Mouse (Mus musculus): ENCODE data around the gene Rbm14. TPM values are rescaled to one million over a fixed set of nuclear protein-coding genes. Genes with fewer than 3 reads are reported as not detected.
A peak's percentile ranks its signal among the peaks of the same experiment; 100 is the strongest.
"Not testable (repeated sequence)": the region's sequence is repeated elsewhere in the genome, so short reads cannot be mapped to it uniquely, and the experiment has no call there.

Gene Rbm14
- polyA plus RNA-seq, 1 experiment from 2014 or later = 67.5 TPM

DNA sequence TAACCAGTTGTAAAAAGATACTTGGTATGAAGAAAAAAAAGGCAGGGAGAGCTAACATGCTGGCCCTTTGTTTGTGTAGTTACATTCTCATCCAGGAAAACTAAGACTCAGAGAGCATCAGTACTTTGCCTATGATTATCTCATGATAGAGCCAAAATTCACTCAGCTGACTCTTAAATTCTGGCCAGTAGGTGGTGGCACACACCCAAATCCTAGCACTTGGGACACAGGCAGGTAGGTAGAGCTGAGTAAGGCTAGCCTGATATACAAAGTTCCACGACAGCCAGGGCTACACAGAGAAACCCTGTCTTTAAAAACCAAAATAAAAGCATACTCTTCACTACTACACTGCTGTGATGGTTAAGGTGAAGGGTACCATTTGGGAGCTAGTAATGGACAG lies 48.6 kb downstream of the Rbm14 start:
- Histone ChIP-seq H3K4me2 (no peak overlapping the region), H3K36me3 (peaks cover 63% of the 10 kb centered on the region), H3K4me3 (no peak overlapping the region), H3K9me3 (no peaks in the 10 kb centered on the region), H3K4me1 (replicated peaks) (peaks cover 56% of the 10 kb centered on the region), H3K27me3 (no peaks in the 10 kb centered on the region), H3K27ac (no peak overlapping the region), H3K9ac (no peak overlapping the region; the same call in 1 of the 2 replicates)
- WGBS = 67% methylated on average over 1 of the region's 1 CpGs
- ATAC-seq (ENCODE audit: low FRiP score) = no peak

GRCm38 (mm10) chr19:4760544-4760943 lies 50.9 kb downstream of the Rbm14 start:
- Histone ChIP-seq H3K4me2 (peak overlapping the region; percentile 89), H3K36me3 (peaks cover 44% of the 10 kb centered on the region), H3K4me1 (replicated peaks) (peaks cover 61% of the 10 kb centered on the region)
- H3K27ac ChIP-seq; H3K4me3 ChIP-seq; H3K9me3 ChIP-seq; H3K27me3 ChIP-seq; H3K9ac ChIP-seq; ATAC-seq (ENCODE audit: low FRiP score): not testable (repeated sequence)
- 94% methylated on average over 8 of the region's 8 CpGs for WGBS

GRCm38 (mm10) chr19:4756921-4757320 lies 54.5 kb downstream of the Rbm14 start:
- H3K4me1 ChIP-seq (replicated peaks) = peaks cover 41% of the 10 kb centered on the region
- H3K4me3 ChIP-seq = peak overlapping the region; percentile 67
- H3K27me3 ChIP-seq = no peaks in the 10 kb centered on the region
- 3% methylated on average over 9 of the region's 9 CpGs for WGBS
- H3K27ac ChIP-seq = peak overlapping the region; percentile 99
- peak overlapping the region; percentile 71 for H3K4me2 ChIP-seq
- ATAC-seq (ENCODE audit: low FRiP score) = no peak
- H3K9ac ChIP-seq = peak overlapping the region; percentile 89
- peaks cover 23% of the 10 kb centered on the region for H3K36me3 ChIP-seq
- no peaks in the 10 kb centered on the region for H3K9me3 ChIP-seq

DNA sequence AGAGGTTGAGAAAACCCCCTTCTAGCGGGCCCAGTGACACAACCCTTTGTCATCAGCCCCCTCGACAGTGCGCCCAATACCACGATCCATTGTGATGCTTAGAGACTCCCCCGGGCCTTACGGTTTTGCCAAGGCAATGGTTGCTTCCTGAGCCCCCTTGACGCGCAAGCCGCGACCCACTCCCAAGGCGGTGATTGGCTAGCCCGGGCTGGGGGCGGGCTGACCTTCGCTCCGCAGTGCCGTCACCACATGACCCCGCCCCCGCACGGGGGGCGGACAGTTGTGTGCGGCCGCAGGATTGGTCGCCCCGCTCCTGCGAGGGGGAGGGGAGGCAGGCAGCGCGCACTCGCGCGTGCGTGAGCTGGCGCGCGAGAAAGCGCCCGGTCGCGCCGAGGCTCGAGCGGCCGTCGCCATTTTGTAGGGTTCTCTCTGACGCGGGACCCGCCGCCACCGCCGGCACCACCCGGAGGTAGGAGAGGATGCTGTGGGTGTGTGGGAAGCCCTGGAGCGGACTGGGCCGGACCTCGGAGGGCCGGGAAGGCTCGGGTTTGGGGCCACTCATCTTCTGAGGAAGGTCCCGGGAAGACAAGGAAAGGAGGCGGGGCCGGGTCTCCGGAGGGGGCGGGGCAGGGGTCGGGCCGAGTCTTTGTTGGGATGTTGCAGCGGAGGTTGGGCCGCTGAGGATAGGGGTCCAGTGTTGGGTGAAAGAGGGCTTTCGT lies 55.1 kb downstream of the Rbm14 start, which contains the start of gene Rbm4b:
Gene Rbm4b, plus strand, starts transcription at position 305 of the 719 bp plus-strand sequence.
- H3K27me3 ChIP-seq = no peaks in the 10 kb centered on the region
- H3K9ac ChIP-seq = peak within 1 kb of the TSS; percentile 89
- no peaks in the 10 kb centered on the region for H3K9me3 ChIP-seq
- peak within 1 kb of the TSS; percentile 99 for H3K27ac ChIP-seq
- H3K4me1 ChIP-seq (replicated peaks) = peaks cover 39% of the 10 kb centered on the region
- H3K4me3 ChIP-seq = peak within 1 kb of the TSS; percentile 67
- H3K36me3 ChIP-seq = peaks cover 26% of the 10 kb centered on the region
- H3K4me2 ChIP-seq = peak within 1 kb of the TSS; percentile 71
- under 1% methylated on average over 63 of the region's 65 CpGs for WGBS
- peak; percentile 95 for ATAC-seq (ENCODE audit: low FRiP score)

- peak overlapping the region; percentile 67 for H3K4me3 ChIP-seq
- H3K27ac ChIP-seq = peak overlapping the region; percentile 99
- H3K27me3 ChIP-seq = no peaks in the 10 kb centered on the region
- peak overlapping the region; percentile 71 for H3K4me2 ChIP-seq
- H3K36me3 ChIP-seq = peaks cover 27% of the 10 kb centered on the region
- H3K4me1 ChIP-seq (replicated peaks) = peaks cover 32% of the 10 kb centered on the region
- no peaks in the 10 kb centered on the region for H3K9me3 ChIP-seq
- peak overlapping the region; percentile 89 for H3K9ac ChIP-seq
- WGBS = under 1% methylated on average over 10 of the region's 10 CpGs
- ATAC-seq (ENCODE audit: low FRiP score) = peak; percentile 74
These were observed 55.8 kb downstream of the Rbm14 start for GRCm38 (mm10) chr19:4755565-4756192.

Other genes with a start within 250 kb of the Rbm14 start
- gene Lrfn4, start 196.0 kb downstream of the Rbm14 start, polyA plus RNA-seq (2015; fragmentation: Nextera tagmentation; extraction: Ambion mirVana) = 9.0 and 10.4 TPM in 2 replicates
- gene Rce1, start 186.0 kb downstream of the Rbm14 start, polyA plus RNA-seq (2015; fragmentation: Nextera tagmentation; extraction: Ambion mirVana) = 52.0 and 54.2 TPM in 2 replicates
- 3.8 and 4.3 TPM in 2 replicates for gene Gm960, start 113.0 kb downstream of the Rbm14 start, polyA plus RNA-seq (2015; fragmentation: Nextera tagmentation; extraction: Ambion mirVana)
- 30.0 and 33.3 TPM in 2 replicates for gene Sptbn2, start 100.5 kb downstream of the Rbm14 start, polyA plus RNA-seq (2015; fragmentation: Nextera tagmentation; extraction: Ambion mirVana)
- gene Rbm4b, start 55.1 kb downstream of the Rbm14 start, polyA plus RNA-seq (2015; fragmentation: Nextera tagmentation; extraction: Ambion mirVana) = 188 and 189 TPM in 2 replicates
- gene Rbm4, start 17.7 kb downstream of the Rbm14 start, polyA plus RNA-seq (2015; fragmentation: Nextera tagmentation; extraction: Ambion mirVana) = 97.3 and 97.5 TPM in 2 replicates
- gene Gm21992, start within 50 bp of the Rbm14 start, polyA plus RNA-seq (2015; fragmentation: Nextera tagmentation; extraction: Ambion mirVana) = 32.3 and 35.3 TPM in 2 replicates
- gene Ccs, start 27.7 kb upstream of the Rbm14 start, polyA plus RNA-seq (2015; fragmentation: Nextera tagmentation; extraction: Ambion mirVana) = 44.9 and 47.4 TPM in 2 replicates
- gene Ccdc87, start 27.7 kb upstream of the Rbm14 start, polyA plus RNA-seq (2015; fragmentation: Nextera tagmentation; extraction: Ambion mirVana) = 0.43 and 0.49 TPM in 2 replicates
- gene Ctsf, start 43.5 kb upstream of the Rbm14 start, polyA plus RNA-seq (2015; fragmentation: Nextera tagmentation; extraction: Ambion mirVana) = 67.3 and 69.7 TPM in 2 replicates
- 1.8 and 2.1 TPM in 2 replicates for gene Actn3, start 66.3 kb upstream of the Rbm14 start, polyA plus RNA-seq (2015; fragmentation: Nextera tagmentation; extraction: Ambion mirVana)
- gene Zdhhc24, start 67.0 kb upstream of the Rbm14 start, polyA plus RNA-seq (2015; fragmentation: Nextera tagmentation; extraction: Ambion mirVana) = 21.8 and 22.0 TPM in 2 replicates
- 9.6 and 10.7 TPM in 2 replicates for gene Bbs1, start 95.0 kb upstream of the Rbm14 start, polyA plus RNA-seq (2015; fragmentation: Nextera tagmentation; extraction: Ambion mirVana)
- 124 and 132 TPM in 2 replicates for gene Dpp3, start 116.7 kb upstream of the Rbm14 start, polyA plus RNA-seq (2015; fragmentation: Nextera tagmentation; extraction: Ambion mirVana)
- gene Peli3, start 131.5 kb upstream of the Rbm14 start, polyA plus RNA-seq (2015; fragmentation: Nextera tagmentation; extraction: Ambion mirVana) = 10.8 and 10.9 TPM in 2 replicates
- 105 and 115 TPM in 2 replicates for gene Mrpl11, start 150.5 kb upstream of the Rbm14 start, polyA plus RNA-seq (2015; fragmentation: Nextera tagmentation; extraction: Ambion mirVana)
- 0.34 and 0.39 TPM in 2 replicates for gene Npas4, start 178.7 kb upstream of the Rbm14 start, polyA plus RNA-seq (2015; fragmentation: Nextera tagmentation; extraction: Ambion mirVana)
- gene Slc29a2, start 212.2 kb upstream of the Rbm14 start, polyA plus RNA-seq (2015; fragmentation: Nextera tagmentation; extraction: Ambion mirVana) = 10.4 and 11.3 TPM in 2 replicates
- 61.2 and 66.0 TPM in 2 replicates for gene B4gat1, start 227.2 kb upstream of the Rbm14 start, polyA plus RNA-seq (2015; fragmentation: Nextera tagmentation; extraction: Ambion mirVana)
- 3.9 and 5.9 TPM in 2 replicates for gene AC124502.3, start 227.3 kb upstream of the Rbm14 start, polyA plus RNA-seq (2015; fragmentation: Nextera tagmentation; extraction: Ambion mirVana)
- gene Brms1, start 229.7 kb upstream of the Rbm14 start, polyA plus RNA-seq (2015; fragmentation: Nextera tagmentation; extraction: Ambion mirVana) = 46.0 and 48.2 TPM in 2 replicates
- 1.1 and 1.5 TPM in 2 replicates for gene Rin1, start 238.8 kb upstream of the Rbm14 start, polyA plus RNA-seq (2015; fragmentation: Nextera tagmentation; extraction: Ambion mirVana)